Mouse (Mus musculus): ENCODE results near the gene Fmo2. TPM values are rescaled to one million over a fixed set of nuclear protein-coding genes. Genes with fewer than 3 reads are reported as not detected.

Gene Fmo2
- polyA plus RNA-seq (2012; rRNA removed), result 0.88 and 2.1 TPM in 2 replicates

- no peaks in the 10 kb centered on the region for H3K27me3 ChIP-seq (ENCODE audit: control insufficient read depth, insufficient read depth, low read length)
- H3K36me3 ChIP-seq (ENCODE audit: control insufficient read depth, insufficient read depth, low read length), result no peaks in the 10 kb centered on the region
- TF ChIP-seq POLR2A (IDR thresholded peaks at IDR 0.05; ENCODE audit: control insufficient read depth, extremely low read depth, insufficient read depth, low read length, poor library complexity) (no peak), CTCF (IDR thresholded peaks at IDR 0.05; ENCODE audit: borderline replicate concordance, control insufficient read depth, extremely low read depth, insufficient read depth, low read length, poor library complexity) (no peak)
- no peak within 1 kb of the TSS for H3K4me3 ChIP-seq (ENCODE audit: control insufficient read depth, insufficient read depth, low read length)
- no peak for DNase-seq
- H3K27ac ChIP-seq (ENCODE audit: control insufficient read depth, insufficient read depth, low read length), result no peak within 1 kb of the TSS
- no peaks in the 10 kb centered on the region for H3K4me1 ChIP-seq (replicated peaks; ENCODE audit: control insufficient read depth, insufficient read depth, low read length)
- WGBS, result 78% methylated on average over 14 of the region's 14 CpGs
These were observed at the start of gene Fmo2 for GRCm38 (mm10) chr1:162897838-162898811. Gene Fmo2, minus strand, starts transcription at chr1:162898726.

- Histone ChIP-seq H3K27ac (ENCODE audit: control insufficient read depth, insufficient read depth, low read length) (no peak overlapping the region), H3K4me1 (replicated peaks; ENCODE audit: control insufficient read depth, insufficient read depth, low read length) (no peaks in the 10 kb centered on the region), H3K4me3 (ENCODE audit: control insufficient read depth, insufficient read depth, low read length) (no peak overlapping the region), H3K27me3 (ENCODE audit: control insufficient read depth, insufficient read depth, low read length) (no peaks in the 10 kb centered on the region), H3K36me3 (ENCODE audit: control insufficient read depth, insufficient read depth, low read length) (no peaks in the 10 kb centered on the region)
- TF ChIP-seq CTCF (IDR thresholded peaks at IDR 0.05; ENCODE audit: borderline replicate concordance, control insufficient read depth, extremely low read depth, insufficient read depth, low read length, poor library complexity) (no peak), POLR2A (IDR thresholded peaks at IDR 0.05; ENCODE audit: control insufficient read depth, extremely low read depth, insufficient read depth, low read length, poor library complexity) (no peak)
- 97% methylated on average over 6 of the region's 6 CpGs for WGBS
- DNase-seq, result no peak
These were observed 49.4 kb upstream of the Fmo2 start for GRCm38 (mm10) chr1:162947934-162948333.

GRCm38 (mm10) chr1:162946837-162947558 is 48.5 kb upstream of the Fmo2 start:
- TF ChIP-seq POLR2A (IDR thresholded peaks at IDR 0.05; ENCODE audit: control insufficient read depth, extremely low read depth, insufficient read depth, low read length, poor library complexity) (no peak), CTCF (IDR thresholded peaks at IDR 0.05; ENCODE audit: borderline replicate concordance, control insufficient read depth, extremely low read depth, insufficient read depth, low read length, poor library complexity) (no peak)
- Histone ChIP-seq H3K27ac (ENCODE audit: control insufficient read depth, insufficient read depth, low read length) (no peak overlapping the region), H3K4me1 (replicated peaks; ENCODE audit: control insufficient read depth, insufficient read depth, low read length) (no peaks in the 10 kb centered on the region), H3K36me3 (ENCODE audit: control insufficient read depth, insufficient read depth, low read length) (no peaks in the 10 kb centered on the region), H3K4me3 (ENCODE audit: control insufficient read depth, insufficient read depth, low read length) (no peak overlapping the region), H3K27me3 (ENCODE audit: control insufficient read depth, insufficient read depth, low read length) (no peaks in the 10 kb centered on the region)
- WGBS, result 88% methylated on average over 4 of the region's 4 CpGs
- DNase-seq, result no peak

- H3K4me1 ChIP-seq (replicated peaks; ENCODE audit: control insufficient read depth, insufficient read depth, low read length), result no peaks in the 10 kb centered on the region
- no peak for DNase-seq
- 36% methylated on average over 6 of the region's 6 CpGs for WGBS
- H3K4me3 ChIP-seq (ENCODE audit: control insufficient read depth, insufficient read depth, low read length), result no peak overlapping the region
- TF ChIP-seq CTCF (IDR thresholded peaks at IDR 0.05; ENCODE audit: borderline replicate concordance, control insufficient read depth, extremely low read depth, insufficient read depth, low read length, poor library complexity), result no peak
- no peak for TF ChIP-seq POLR2A (IDR thresholded peaks at IDR 0.05; ENCODE audit: control insufficient read depth, extremely low read depth, insufficient read depth, low read length, poor library complexity)
- H3K27ac ChIP-seq (ENCODE audit: control insufficient read depth, insufficient read depth, low read length), result no peak overlapping the region
- H3K27me3 ChIP-seq (ENCODE audit: control insufficient read depth, insufficient read depth, low read length), result no peaks in the 10 kb centered on the region
- no peaks in the 10 kb centered on the region for H3K36me3 ChIP-seq (ENCODE audit: control insufficient read depth, insufficient read depth, low read length)
These were observed 45.2 kb upstream of the Fmo2 start for GRCm38 (mm10) chr1:162943700-162944099.

- TF ChIP-seq POLR2A (IDR thresholded peaks at IDR 0.05; ENCODE audit: control insufficient read depth, extremely low read depth, insufficient read depth, low read length, poor library complexity), result no peak
- TF ChIP-seq CTCF (IDR thresholded peaks at IDR 0.05; ENCODE audit: borderline replicate concordance, control insufficient read depth, extremely low read depth, insufficient read depth, low read length, poor library complexity), result no peak
- H3K4me3 ChIP-seq (ENCODE audit: control insufficient read depth, insufficient read depth, low read length), result no peak overlapping the region
These were observed 40.3 kb upstream of the Fmo2 start for GRCm38 (mm10) chr1:162938696-162939351.

More at GRCm38 (mm10) chr1:162938696-162939351, 40.3 kb upstream of the Fmo2 start:
- H3K27me3 ChIP-seq (ENCODE audit: control insufficient read depth, insufficient read depth, low read length), result no peaks in the 10 kb centered on the region
- H3K36me3 ChIP-seq (ENCODE audit: control insufficient read depth, insufficient read depth, low read length), result no peaks in the 10 kb centered on the region
- H3K27ac ChIP-seq (ENCODE audit: control insufficient read depth, insufficient read depth, low read length), result no peak overlapping the region
- H3K4me1 ChIP-seq (replicated peaks; ENCODE audit: control insufficient read depth, insufficient read depth, low read length), result no peaks in the 10 kb centered on the region
- 94% methylated on average over 4 of the region's 4 CpGs for WGBS
- DNase-seq, result no peak
